Mouse (Mus musculus): ENCODE results near the gene 1700034J05Rik. TPM values are rescaled to one million over a fixed set of nuclear protein-coding genes. Genes with fewer than 3 reads are reported as not detected.

The 1700034J05Rik gene
- polyA plus RNA-seq, 1 experiment, result not detected

DNA sequence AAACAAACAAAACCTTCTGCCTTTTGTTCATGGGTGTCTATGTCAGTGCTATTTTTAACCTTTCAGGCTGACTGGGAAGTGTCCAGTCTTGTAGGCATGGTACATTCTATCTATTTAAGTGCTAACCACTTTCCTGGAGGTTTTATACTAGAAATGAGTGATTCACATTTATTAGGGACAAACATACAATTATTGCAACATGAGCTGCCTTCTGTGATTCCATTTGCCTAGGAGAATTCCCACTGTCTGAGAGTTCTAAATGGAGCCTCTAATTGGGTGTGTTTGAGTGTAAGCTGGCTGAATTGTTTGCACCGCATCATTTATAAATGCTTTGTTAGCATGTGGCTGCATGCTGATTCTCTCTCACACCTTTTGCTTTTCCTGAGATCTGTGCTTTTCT is 38.4 kb downstream of the 1700034J05Rik start:
- Histone ChIP-seq H3K4me3 (ENCODE audit: insufficient read depth, low read depth, low read length) (no peak overlapping the region), H3K27ac (replicated peaks; ENCODE audit: low read depth, low read length) (no peak overlapping the region), H3K4me1 (ENCODE audit: control insufficient read depth, insufficient read depth, insufficient read length, low read length) (peaks cover 37% of the 10 kb centered on the region)

DNA sequence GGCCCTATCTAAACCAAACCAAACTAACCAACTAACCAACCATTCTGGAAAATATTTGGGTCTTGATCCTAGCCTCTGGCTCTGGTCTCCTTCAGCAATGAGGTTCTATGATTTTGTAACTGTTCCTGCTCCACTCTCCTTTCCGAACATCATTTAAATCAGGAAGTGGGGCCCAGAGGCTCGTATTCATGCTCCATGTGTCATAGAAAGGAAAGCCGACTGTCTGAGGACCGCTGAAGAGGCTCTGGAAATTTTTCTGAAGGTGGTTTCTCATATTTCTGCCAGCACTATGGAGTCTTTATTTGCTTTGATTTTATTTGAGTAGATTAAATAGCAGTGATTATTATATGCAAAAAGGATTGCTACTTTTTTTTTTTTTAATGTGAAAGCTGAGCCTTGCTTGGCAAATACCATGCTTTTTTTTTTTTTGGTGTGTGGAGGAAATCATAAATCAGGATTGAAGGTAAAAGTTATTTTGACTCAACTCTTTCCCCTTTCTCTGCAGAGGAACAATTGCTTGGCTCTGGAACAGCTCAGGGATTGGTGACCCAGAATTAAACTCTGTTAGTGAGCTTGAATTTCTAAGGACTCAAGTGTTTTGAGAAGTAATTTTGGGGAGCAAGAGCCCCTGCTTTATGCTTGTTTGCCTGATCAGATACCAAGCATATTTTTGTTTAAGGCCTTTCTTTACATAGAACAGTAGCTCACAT is 40.6 kb downstream of the 1700034J05Rik start:
- H3K27ac ChIP-seq (replicated peaks; ENCODE audit: low read depth, low read length), result peak overlapping the region; percentile 73
- H3K4me3 ChIP-seq (ENCODE audit: insufficient read depth, low read depth, low read length), result no peak overlapping the region
- peaks cover 47% of the 10 kb centered on the region for H3K4me1 ChIP-seq (ENCODE audit: control insufficient read depth, insufficient read depth, insufficient read length, low read length)

GRCm38 (mm10) chr6:146912835-146913488 is 41.3 kb downstream of the 1700034J05Rik start:
- Histone ChIP-seq H3K4me1 (ENCODE audit: control insufficient read depth, insufficient read depth, insufficient read length, low read length) (peaks cover 45% of the 10 kb centered on the region), H3K4me3 (ENCODE audit: insufficient read depth, low read depth, low read length) (no peak overlapping the region), H3K27ac (replicated peaks; ENCODE audit: low read depth, low read length) (peak overlapping the region; percentile 73)

GRCm38 (mm10) chr6:146910801-146911200 is 43.4 kb downstream of the 1700034J05Rik start:
- Histone ChIP-seq H3K4me3 (ENCODE audit: insufficient read depth, low read depth, low read length) (no peak overlapping the region), H3K4me1 (ENCODE audit: control insufficient read depth, insufficient read depth, insufficient read length, low read length) (peaks cover 59% of the 10 kb centered on the region), H3K27ac (replicated peaks; ENCODE audit: low read depth, low read length) (no peak overlapping the region)

GRCm38 (mm10) chr6:146909725-146910489 is 44.3 kb downstream of the 1700034J05Rik start:
- peaks cover 60% of the 10 kb centered on the region for H3K4me1 ChIP-seq (ENCODE audit: control insufficient read depth, insufficient read depth, insufficient read length, low read length)
- H3K4me3 ChIP-seq (ENCODE audit: insufficient read depth, low read depth, low read length), result no peak overlapping the region
- no peak overlapping the region for H3K27ac ChIP-seq (replicated peaks; ENCODE audit: low read depth, low read length)

DNA sequence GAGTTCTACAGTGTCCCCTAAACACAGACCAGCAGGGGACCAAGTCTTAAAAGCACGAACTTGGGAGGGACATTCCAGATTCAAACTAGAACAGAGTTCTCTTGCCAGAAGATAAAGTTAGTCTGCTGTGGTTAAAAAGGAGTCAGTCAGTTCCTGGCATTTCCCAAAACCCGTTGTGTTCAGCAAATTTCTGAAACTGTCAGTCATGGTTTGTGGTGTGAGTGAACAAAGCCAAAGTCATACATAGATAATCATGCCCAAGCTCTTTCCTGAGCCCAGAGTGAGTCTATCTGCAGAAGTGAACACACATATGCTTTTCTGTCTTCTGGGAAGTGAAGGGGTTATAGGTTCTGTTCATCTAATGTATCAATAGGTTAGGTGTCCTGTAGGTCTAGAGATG is 45.4 kb downstream of the 1700034J05Rik start:
- no peak overlapping the region for H3K4me3 ChIP-seq (ENCODE audit: insufficient read depth, low read depth, low read length)
- H3K27ac ChIP-seq (replicated peaks; ENCODE audit: low read depth, low read length), result no peak overlapping the region
- peaks cover 57% of the 10 kb centered on the region for H3K4me1 ChIP-seq (ENCODE audit: control insufficient read depth, insufficient read depth, insufficient read length, low read length)

DNA sequence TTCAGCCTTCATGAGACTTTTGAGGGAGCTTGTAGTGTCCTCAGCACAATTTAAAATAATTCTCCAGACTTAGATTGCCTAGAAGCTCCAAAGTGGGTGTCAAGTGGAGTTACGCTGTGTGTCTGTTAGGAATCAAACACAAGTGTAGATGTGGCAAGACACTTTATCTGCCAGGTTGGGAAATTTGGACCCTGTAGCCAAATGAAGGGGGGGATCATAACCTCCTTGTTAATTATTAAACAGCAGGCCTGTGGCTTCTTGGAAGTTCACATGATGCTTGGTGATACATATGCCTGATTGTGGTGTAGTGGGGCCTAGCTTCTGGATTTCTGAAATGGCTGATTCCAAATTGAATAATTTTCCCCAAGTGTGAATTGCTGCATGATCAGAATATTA is 46.4 kb downstream of the 1700034J05Rik start:
- H3K4me3 ChIP-seq (ENCODE audit: insufficient read depth, low read depth, low read length), result no peak overlapping the region
- H3K27ac ChIP-seq (replicated peaks; ENCODE audit: low read depth, low read length), result no peak overlapping the region
- H3K4me1 ChIP-seq (ENCODE audit: control insufficient read depth, insufficient read depth, insufficient read length, low read length), result peaks cover 55% of the 10 kb centered on the region

GRCm38 (mm10) chr6:146907061-146907794 is 47.0 kb downstream of the 1700034J05Rik start:
- no peak overlapping the region for H3K4me3 ChIP-seq (ENCODE audit: insufficient read depth, low read depth, low read length)
- H3K27ac ChIP-seq (replicated peaks; ENCODE audit: low read depth, low read length), result no peak overlapping the region
- peaks cover 53% of the 10 kb centered on the region for H3K4me1 ChIP-seq (ENCODE audit: control insufficient read depth, insufficient read depth, insufficient read length, low read length)

DNA sequence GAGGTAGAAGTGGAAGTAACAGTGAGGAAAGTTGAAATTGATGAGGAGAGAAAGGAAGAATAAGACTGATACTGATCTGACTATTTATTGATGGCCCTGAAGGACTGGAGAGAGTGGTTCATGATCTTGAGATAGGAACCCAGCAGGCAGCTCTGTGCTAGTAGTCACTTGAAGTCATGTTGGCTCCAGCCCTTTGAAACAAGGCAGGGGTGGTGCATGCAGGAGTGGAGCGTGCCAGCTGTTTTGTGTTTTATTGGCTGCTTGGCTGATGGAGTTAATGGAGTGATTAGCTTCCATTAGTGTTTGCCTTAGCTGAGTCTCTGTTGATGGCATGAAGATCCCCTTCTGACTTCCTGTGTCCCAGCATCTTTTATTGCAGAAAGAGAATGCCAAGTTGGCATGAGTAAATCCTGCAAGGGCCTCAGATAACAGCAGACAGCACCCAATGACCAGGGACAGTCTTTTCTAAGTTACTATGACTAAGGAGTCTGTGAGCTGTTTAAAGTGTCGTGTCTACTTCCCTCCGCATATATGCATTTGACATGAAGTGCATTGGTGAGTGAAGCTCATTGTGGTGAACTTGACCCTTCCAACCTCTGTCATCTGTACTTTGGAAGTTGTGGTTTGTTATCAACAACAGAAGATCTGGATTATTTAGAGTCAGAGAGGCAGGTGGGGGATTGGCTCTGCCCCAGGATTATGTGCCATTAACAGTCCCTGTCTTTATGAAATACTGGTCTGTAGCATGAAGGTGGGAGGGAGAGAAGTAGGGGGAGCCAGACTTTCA is 48.0 kb downstream of the 1700034J05Rik start:
- Histone ChIP-seq H3K4me1 (ENCODE audit: control insufficient read depth, insufficient read depth, insufficient read length, low read length) (peaks cover 46% of the 10 kb centered on the region), H3K27ac (replicated peaks; ENCODE audit: low read depth, low read length) (0 out of 2 replicates have a peak overlapping the region, but pooled peaks have one; percentile 21), H3K4me3 (ENCODE audit: insufficient read depth, low read depth, low read length) (no peak overlapping the region)

GRCm38 (mm10) chr6:146904707-146905106 is 49.5 kb downstream of the 1700034J05Rik start:
- H3K27ac ChIP-seq (replicated peaks; ENCODE audit: low read depth, low read length), result no peak overlapping the region
- H3K4me1 ChIP-seq (ENCODE audit: control insufficient read depth, insufficient read depth, insufficient read length, low read length), result peaks cover 47% of the 10 kb centered on the region
- no peak overlapping the region for H3K4me3 ChIP-seq (ENCODE audit: insufficient read depth, low read depth, low read length)

- H3K4me3 ChIP-seq (ENCODE audit: insufficient read depth, low read depth, low read length), result no peak overlapping the region
- peak overlapping the region; percentile 54; the same call in 1 of the 2 replicates for H3K27ac ChIP-seq (replicated peaks; ENCODE audit: low read depth, low read length)
- peaks cover 52% of the 10 kb centered on the region for H3K4me1 ChIP-seq (ENCODE audit: control insufficient read depth, insufficient read depth, insufficient read length, low read length)
Observed at GRCm38 (mm10) chr6:146903632-146904031, 50.6 kb downstream of the 1700034J05Rik start.

- H3K4me3 ChIP-seq (ENCODE audit: insufficient read depth, low read depth, low read length), result no peak overlapping the region
- H3K4me1 ChIP-seq (ENCODE audit: control insufficient read depth, insufficient read depth, insufficient read length, low read length), result peaks cover 50% of the 10 kb centered on the region
- peak overlapping the region; percentile 60 for H3K27ac ChIP-seq (replicated peaks; ENCODE audit: low read depth, low read length)
Observed at GRCm38 (mm10) chr6:146901929-146902328, 52.3 kb downstream of the 1700034J05Rik start.
